Mouse (Mus musculus): Measurements from ENCODE around the gene Olfr1212. TPM values are rescaled to one million over a fixed set of nuclear protein-coding genes. Genes with fewer than 3 reads are reported as not detected.

Olfr1212 gene
- not detected for total RNA-seq (2022)

DNA sequence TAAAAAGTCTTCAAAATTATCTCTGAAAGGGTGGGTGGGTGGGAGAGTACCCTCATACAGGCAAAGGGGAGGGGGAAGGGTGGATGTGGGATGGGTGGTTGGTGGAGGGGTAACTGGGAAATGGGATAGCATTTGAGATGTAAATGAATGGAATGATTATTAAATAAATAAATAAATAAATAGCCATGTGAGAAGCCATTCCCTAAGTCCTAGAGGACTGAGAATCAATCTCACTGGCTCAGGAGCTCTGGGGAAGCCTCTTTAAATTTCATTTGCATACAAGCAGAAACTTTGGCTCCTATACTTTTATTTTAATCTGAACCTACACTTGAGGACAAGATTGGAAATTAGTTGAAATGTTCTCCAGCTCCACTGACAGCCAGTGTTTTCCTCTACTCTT lies at the start of gene Olfr1212:
Gene Olfr1212, plus strand, starts transcription at position 301 of the 400 bp plus-strand sequence.
- DNase-seq (ENCODE audit: low spot score) = no peak

DNA sequence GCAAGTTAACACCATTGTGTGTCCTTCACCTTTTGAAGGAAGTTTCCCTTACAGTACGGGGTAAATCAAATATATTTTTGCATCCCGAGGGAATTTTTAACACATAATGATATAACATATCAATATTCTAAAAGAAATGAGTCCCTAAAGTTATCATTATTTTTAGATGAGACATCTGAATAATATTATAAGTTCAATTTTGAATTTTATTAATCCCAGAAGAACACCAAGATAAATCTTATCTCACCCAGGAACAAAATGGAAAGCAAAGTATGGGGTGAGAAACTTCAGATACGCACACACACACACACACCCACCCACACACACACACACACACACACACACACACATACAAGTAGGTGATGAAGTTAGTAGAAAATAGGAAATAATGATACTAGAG lies 38.7 kb upstream of the Olfr1212 start, which contains the start of gene Olfr1209:
Gene Olfr1209, minus strand, starts transcription at position 101 of the 400 bp plus-strand sequence.
- DNase-seq (ENCODE audit: low spot score) = no peak

DNA sequence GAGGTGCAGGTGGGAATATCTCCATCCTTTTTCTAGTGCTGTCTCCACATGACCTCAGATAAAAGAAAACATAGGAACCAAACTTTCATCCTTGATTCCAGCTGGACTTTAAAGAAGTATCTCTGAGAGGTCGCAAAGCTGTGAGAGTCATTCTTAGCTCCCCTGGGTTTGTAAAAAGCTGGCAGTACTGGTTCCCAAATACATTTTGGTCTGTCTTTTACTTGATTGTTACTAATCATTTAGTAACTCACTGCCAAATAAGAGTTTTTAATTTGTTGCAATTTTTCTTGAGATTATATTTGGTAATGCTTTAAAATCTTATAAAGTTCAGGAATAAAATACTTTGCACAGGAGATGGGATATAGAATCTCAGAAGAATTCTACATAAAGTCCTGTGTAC lies 15.8 kb upstream of the Olfr1212 start, which contains the start of gene Olfr1211:
Gene Olfr1211, minus strand, starts transcription at position 101 of the 400 bp plus-strand sequence.
- DNase-seq (ENCODE audit: low spot score) = no peak

DNA sequence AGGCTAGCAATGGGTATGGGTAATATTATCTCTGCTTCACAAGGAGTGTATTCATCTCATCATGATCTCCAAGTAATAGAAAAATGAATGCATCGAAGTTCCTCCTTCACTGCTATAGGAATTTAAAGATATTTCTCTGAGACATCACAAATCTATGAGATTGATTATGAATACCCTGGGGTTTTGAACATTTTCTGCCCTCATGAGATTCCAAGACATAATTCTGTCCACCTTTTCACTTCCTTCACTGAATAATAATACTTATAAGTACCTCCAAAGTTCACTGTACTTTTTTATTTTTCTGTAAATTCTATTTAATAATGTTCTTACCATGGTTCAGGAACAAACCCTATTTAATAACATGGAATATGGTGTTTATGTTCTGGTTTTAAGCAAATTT lies 26.4 kb downstream of the Olfr1212 start, which contains the start of gene Gm13762:
Gene Gm13762, minus strand, starts transcription at position 101 of the 400 bp plus-strand sequence.
- no peak for DNase-seq (ENCODE audit: low spot score)

DNA sequence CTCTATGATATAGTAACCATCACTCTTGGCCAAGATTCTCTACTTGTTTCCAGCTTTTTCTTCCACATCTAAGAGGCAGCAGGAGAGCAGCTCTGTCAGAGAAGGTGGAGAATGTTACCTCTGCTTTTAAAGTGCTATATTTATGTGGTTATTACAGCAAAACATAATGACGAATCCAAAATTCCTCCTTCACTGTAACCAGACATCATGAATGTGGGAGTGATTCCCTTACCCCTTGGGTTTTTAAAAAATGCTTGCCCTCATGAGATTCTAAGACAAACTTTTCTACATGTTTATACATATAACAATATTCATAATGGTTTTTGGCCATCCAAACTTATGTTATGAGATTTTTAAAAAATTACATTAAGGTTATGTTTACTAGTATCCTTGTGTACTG lies 38.8 kb downstream of the Olfr1212 start, which contains the start of gene Olfr1214:
Gene Olfr1214, minus strand, starts transcription at position 101 of the 400 bp plus-strand sequence.
- no peak for DNase-seq (ENCODE audit: low spot score)

DNA sequence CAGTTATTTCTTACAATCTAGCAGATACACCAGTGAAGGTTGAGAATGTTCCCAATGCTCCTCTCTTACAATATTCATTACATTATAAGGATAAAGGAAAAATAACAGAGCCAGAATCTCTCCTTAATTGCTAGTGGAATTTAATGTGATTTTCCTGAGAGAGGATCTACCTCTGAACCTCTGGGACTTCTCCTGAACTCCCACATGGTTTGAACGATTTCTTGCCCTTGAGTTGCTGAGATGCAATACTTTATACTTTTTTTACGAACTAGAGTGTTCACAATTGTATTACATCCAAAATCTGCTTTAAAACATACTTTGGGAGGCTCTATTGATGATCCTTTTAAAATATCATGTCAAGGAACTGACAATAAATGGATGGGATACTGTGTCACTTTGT lies 53.1 kb downstream of the Olfr1212 start, which contains the start of gene Olfr1215:
Gene Olfr1215, minus strand, starts transcription at position 101 of the 400 bp plus-strand sequence.
- DNase-seq (ENCODE audit: low spot score) = no peak

Other genes with a start within 250 kb of the Olfr1212 start
- gene Olfr1196, start 249.4 kb upstream of the Olfr1212 start, total RNA-seq (2022) = not detected
- not detected for gene Olfr1197, start 221.6 kb upstream of the Olfr1212 start, total RNA-seq (2022)
- gene Olfr1198, start 202.6 kb upstream of the Olfr1212 start, total RNA-seq (2022) = not detected
- not detected for gene Olfr1199, start 193.5 kb upstream of the Olfr1212 start, total RNA-seq (2022)
- not detected for gene Olfr1200, start 183.5 kb upstream of the Olfr1212 start, total RNA-seq (2022)
- gene Olfr1201, start 160.9 kb upstream of the Olfr1212 start, total RNA-seq (2022) = not detected
- not detected for gene Olfr1202, start 139.5 kb upstream of the Olfr1212 start, total RNA-seq (2022)
- gene Olfr1205, start 124.2 kb upstream of the Olfr1212 start, total RNA-seq (2022) = not detected
- gene Olfr1204, start 104.7 kb upstream of the Olfr1212 start, total RNA-seq (2022) = not detected
- not detected for gene Olfr1206, start 90.7 kb upstream of the Olfr1212 start, total RNA-seq (2022)
- not detected for gene Olfr1208, start 51.7 kb upstream of the Olfr1212 start, total RNA-seq (2022)
- not detected for gene Olfr1209, start 38.8 kb upstream of the Olfr1212 start, total RNA-seq (2022)
- not detected for gene Olfr1211, start 15.9 kb upstream of the Olfr1212 start, total RNA-seq (2022)
- gene Gm13762, start 26.3 kb downstream of the Olfr1212 start, total RNA-seq (2022) = not detected
- not detected for gene Olfr1214, start 38.7 kb downstream of the Olfr1212 start, total RNA-seq (2022)
- not detected for gene Olfr1215, start 53.0 kb downstream of the Olfr1212 start, total RNA-seq (2022)
- not detected for gene Olfr1216, start 64.4 kb downstream of the Olfr1212 start, total RNA-seq (2022)
- not detected for gene Olfr1217, start 78.1 kb downstream of the Olfr1212 start, total RNA-seq (2022)
- gene Olfr1218, start 107.2 kb downstream of the Olfr1212 start, total RNA-seq (2022) = not detected
- not detected for gene Olfr1219, start 129.5 kb downstream of the Olfr1212 start, total RNA-seq (2022)
- not detected for gene Olfr1220, start 152.9 kb downstream of the Olfr1212 start, total RNA-seq (2022)
- not detected for gene Olfr1221, start 163.3 kb downstream of the Olfr1212 start, total RNA-seq (2022)
- not detected for gene Olfr1222, start 179.1 kb downstream of the Olfr1212 start, total RNA-seq (2022)
- not detected for gene Olfr1223, start 197.6 kb downstream of the Olfr1212 start, total RNA-seq (2022)
- not detected for gene Olfr1224-ps1, start 210.1 kb downstream of the Olfr1212 start, total RNA-seq (2022)
- gene Olfr1225, start 220.7 kb downstream of the Olfr1212 start, total RNA-seq (2022) = not detected
- gene Olfr1226, start 246.1 kb downstream of the Olfr1212 start, total RNA-seq (2022) = not detected